Mouse (Mus musculus) fat pad, adult 2 months (tissue): ENCODE data around the gene Sf3b1.
A peak's percentile ranks its signal among the peaks of the same experiment; 100 is the strongest.
"Not testable (repeated sequence)": the region's sequence is repeated elsewhere in the genome, so short reads cannot be mapped to it uniquely, and the experiment has no call there.

Experiments
- DNase-seq: peaks from one replicate; pipeline ENCODE4 v3.0.0-alpha.2; 2011; ENCODE audit warnings: low read depth, low spot score; ENCODE audit errors: extremely low read depth

Gene Sf3b1

GRCm38 (mm10) chr1:55028512-55029249 lies 1.4 kb upstream of the Sf3b1 start:
- no peak for DNase-seq

- no peak for DNase-seq
These were observed 685 bp upstream of the Sf3b1 start for GRCm38 (mm10) chr1:55027966-55028365.

- DNase-seq, result no peak
These were observed 633 bp downstream of the Sf3b1 start for GRCm38 (mm10) chr1:55026444-55027252.

GRCm38 (mm10) chr1:55025656-55026430 lies 1.4 kb downstream of the Sf3b1 start:
- DNase-seq, result no peak

GRCm38 (mm10) chr1:55021907-55022306 lies 5.4 kb downstream of the Sf3b1 start:
- DNase-seq, result no peak

GRCm38 (mm10) chr1:55012513-55012912 lies 14.8 kb downstream of the Sf3b1 start:
- no peak for DNase-seq

- not testable (repeated sequence) for DNase-seq
These were observed 19.0 kb downstream of the Sf3b1 start for GRCm38 (mm10) chr1:55008313-55008712.

- no peak for DNase-seq
These were observed 33.7 kb downstream of the Sf3b1 start for GRCm38 (mm10) chr1:54993581-54993980.

- no peak for DNase-seq
These were observed 41.0 kb downstream of the Sf3b1 start for GRCm38 (mm10) chr1:54986248-54986647.

- no peak for DNase-seq
These were observed 41.5 kb downstream of the Sf3b1 start for GRCm38 (mm10) chr1:54985831-54986230.

- DNase-seq, result no peak
These were observed 43.1 kb downstream of the Sf3b1 start for GRCm38 (mm10) chr1:54984154-54984553.

GRCm38 (mm10) chr1:54983339-54983738 lies 43.9 kb downstream of the Sf3b1 start:
- DNase-seq, result peak; percentile 33

- DNase-seq, result no peak
These were observed 44.6 kb downstream of the Sf3b1 start for GRCm38 (mm10) chr1:54982636-54983035.

- no peak for DNase-seq
These were observed 47.9 kb downstream of the Sf3b1 start for GRCm38 (mm10) chr1:54979226-54979984.

GRCm38 (mm10) chr1:54971687-54972404 lies 55.4 kb downstream of the Sf3b1 start:
- no peak for DNase-seq

GRCm38 (mm10) chr1:54966858-54967257 lies 60.4 kb downstream of the Sf3b1 start:
- DNase-seq, result no peak

GRCm38 (mm10) chr1:54965159-54965995 lies 61.9 kb downstream of the Sf3b1 start:
- no peak for DNase-seq

GRCm38 (mm10) chr1:54961724-54962123 lies 65.6 kb downstream of the Sf3b1 start:
- DNase-seq, result no peak

GRCm38 (mm10) chr1:54960613-54961165 lies 66.6 kb downstream of the Sf3b1 start:
- no peak for DNase-seq
